Mouse (Mus musculus) urinary bladder, postnatal 36 days (tissue): Measurements from ENCODE around the gene Cd244a.

Source experiments
- DNase-seq, 2 experiments: peaks; one replicate each; pipeline ENCODE4 v3.0.0; 2022; ENCODE audit warnings: low spot score in 2 of 2, mixed read lengths in 1 of 2

Gene Cd244a

GRCm38 (mm10) chr1:171577168-171577567 is 18.2 kb downstream of the Cd244a start:
- DNase-seq, result no peak

DNA sequence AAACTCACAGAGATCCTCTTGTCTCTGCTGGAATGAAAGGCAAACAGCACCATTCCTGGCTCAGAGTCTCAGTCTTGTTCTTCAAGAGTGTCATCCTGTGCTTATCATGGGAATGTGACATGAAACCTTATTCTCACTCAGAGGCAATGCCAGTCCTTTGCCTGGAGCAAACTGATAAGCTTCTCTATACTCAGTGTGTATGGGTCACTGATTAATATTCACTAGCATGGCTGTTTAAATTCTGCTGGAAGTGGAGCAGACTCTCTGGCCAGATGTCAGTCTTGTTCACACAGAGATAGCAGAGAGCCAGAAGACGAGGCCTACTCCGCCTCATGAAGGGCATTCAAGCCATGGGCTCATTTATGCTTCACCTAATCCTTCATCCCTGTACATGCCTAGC is 25.6 kb downstream of the Cd244a start:
- DNase-seq, result no peak

- no peak for DNase-seq
Observed at GRCm38 (mm10) chr1:171604686-171605085, 45.7 kb downstream of the Cd244a start.

GRCm38 (mm10) chr1:171606656-171607055 is 47.7 kb downstream of the Cd244a start:
- DNase-seq, result no peak

- no peak for DNase-seq
Observed at GRCm38 (mm10) chr1:171607176-171607575, 48.2 kb downstream of the Cd244a start, which contains the start of gene Ly9. TSS of gene Ly9 (minus strand) at chr1:171607410.

GRCm38 (mm10) chr1:171610026-171610425 is 51.0 kb downstream of the Cd244a start:
- DNase-seq, result no peak

DNA sequence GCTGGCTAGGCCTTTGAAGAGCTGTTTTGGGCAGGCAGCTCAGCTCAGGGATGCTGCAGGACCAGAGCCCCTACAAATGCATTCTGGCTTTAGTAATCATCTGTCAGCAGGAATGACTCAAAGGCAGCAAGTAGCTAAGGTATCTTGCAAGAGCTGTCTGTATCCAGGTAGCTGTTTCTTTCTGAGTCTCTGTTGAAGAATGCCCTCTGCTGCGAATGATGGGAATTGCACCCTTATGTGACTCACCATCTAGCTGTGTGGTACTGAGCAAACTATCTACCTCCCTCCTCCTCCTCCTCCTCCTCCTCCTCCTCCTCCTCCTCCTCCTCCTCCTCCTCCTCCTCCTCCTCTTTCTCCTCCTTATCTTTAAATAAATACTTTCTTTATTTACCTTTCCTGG is 51.8 kb downstream of the Cd244a start:
- no peak for DNase-seq

DNA sequence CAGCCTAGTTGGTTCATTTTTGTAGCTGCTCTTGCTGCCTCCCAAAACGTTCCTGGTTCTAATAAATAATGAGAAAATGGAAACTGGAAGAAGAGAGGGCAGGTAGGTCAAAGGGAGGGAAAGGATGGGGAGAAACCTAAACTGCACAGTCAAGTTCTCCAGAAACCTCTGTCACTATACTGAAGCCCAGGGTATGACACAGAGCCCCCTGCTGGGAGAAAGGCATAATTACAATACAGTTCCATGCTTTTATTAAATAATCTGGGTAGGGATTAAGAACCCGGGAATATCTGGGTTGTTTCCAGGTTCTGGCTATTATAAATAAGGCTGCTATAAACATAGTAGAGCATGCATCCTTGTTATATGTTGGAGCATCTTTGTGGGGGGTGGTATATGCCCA is 55.0 kb downstream of the Cd244a start:
- DNase-seq, result no peak

- DNase-seq, result no peak
Observed at GRCm38 (mm10) chr1:171616881-171617515, 58.0 kb downstream of the Cd244a start.

DNA sequence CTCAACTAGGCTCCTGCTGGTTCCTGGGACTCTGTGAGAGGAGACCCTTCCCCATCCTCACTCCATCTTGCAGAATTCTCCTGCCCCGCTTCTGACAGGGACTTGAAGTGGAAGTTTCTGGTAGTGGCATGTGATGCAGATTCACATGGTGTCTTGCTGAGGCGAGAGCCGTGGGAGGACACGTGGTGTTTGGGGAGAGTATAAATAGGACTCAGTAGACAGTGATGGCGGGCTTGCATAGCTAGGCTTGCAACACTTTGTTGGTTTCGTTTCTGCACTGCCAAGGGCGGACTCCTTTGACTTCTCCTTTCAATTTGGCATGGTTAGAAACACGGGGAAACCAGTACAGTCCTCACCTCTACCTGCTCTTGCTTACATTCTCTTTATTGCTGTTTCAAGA is 60.0 kb downstream of the Cd244a start:
- peak in 1 of 2 experiments; percentile 15 for DNase-seq

DNA sequence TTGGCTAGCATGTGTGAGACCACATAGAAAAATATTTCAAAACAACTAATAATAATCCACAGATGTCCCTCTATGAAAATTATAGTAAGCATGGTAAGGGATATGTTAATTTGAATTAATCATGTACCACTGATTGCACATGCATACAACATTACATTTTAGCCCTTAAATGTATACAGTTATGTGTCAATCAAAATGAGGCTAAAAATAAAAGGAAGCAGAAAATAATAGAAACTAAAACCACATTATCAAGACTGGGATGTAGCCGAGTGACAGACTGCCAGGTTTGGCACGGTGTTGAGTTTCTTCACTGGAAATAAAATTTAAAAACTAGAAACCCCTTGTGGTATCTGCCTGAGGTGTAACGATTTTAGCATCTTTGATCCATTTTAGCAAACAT is 60.7 kb downstream of the Cd244a start:
- no peak for DNase-seq

- no peak for DNase-seq
Observed at GRCm38 (mm10) chr1:171620091-171620490, 61.1 kb downstream of the Cd244a start.

DNA sequence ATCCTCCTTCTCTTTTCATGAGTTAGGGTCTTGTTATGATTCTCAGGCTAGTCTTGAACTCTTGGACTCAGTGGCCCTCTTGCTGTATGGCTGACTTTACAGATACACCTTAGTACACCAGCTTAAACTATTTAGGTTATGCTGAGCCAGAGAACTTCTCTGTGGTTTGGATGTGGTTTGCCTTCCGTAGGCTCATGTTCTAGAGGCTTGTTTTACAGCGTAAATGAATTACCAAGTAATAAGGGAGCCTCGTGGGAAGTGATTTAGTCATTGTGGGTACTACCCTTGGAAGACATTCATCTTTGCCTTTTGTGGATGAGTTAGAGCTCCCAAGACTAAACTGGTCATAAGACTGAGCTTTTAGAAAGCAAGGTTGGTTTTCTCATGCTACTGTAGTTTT is 68.8 kb downstream of the Cd244a start:
- no peak for DNase-seq

DNA sequence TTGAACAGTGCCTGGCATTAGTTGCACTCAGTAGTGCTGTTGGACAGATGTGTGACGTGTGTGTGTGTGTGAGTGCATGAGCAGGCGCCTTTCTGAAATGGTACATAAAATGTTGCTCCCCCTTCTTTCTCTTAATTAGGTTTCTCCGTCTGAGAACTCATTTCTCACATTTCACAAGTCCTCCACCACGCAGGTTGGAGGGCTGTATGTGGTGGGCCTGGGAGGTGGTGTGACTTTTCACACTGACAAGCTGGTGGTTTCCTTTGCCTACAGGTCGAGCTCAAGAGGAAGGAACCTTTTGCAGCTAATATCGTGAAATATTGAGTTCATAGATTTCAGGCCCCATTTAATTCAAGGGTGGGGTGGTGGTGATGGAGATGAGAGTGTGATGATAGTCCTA is 70.2 kb downstream of the Cd244a start:
- DNase-seq, result no peak

DNA sequence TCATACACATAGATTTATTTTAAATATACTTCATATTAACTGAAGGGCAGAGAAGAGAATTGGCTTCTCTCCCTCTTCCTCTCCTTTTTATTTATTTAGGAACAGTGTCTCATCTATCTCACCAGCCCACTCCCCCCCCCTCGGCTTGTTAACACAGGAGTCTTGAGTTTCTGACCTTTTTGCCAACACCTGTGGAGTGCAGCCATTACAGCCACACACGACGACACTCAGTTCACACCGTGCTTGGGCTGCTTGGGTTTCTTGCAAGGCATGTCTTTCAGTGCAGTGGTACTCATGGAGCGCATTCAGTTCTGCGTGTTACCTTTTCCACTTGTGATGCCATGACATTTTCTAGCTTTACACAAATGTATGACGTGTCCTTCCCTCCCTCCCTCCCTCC is 71.0 kb downstream of the Cd244a start:
- DNase-seq, result no peak

GRCm38 (mm10) chr1:171630912-171631311 is 71.9 kb downstream of the Cd244a start:
- DNase-seq, result no peak

GRCm38 (mm10) chr1:171631447-171631846 is 72.5 kb downstream of the Cd244a start:
- no peak for DNase-seq

DNA sequence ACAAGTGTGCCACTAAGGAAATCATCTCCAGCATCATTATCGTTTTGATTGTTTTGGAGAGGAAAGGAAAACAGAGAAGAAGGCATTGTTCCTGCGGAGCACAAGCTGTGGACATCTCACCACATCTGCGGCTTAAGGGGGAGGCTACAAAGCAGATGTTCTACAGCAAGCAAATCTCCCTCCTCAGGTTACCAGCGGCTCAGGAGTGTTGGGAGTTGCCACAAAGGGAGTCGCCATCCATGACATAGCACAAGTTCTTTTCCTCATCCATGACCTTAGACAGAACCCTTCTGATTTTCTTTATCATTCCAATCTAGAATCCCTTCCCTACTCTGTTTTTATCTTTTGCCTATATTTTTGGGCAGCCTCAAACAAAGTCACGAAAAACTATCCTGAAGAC is 76.7 kb downstream of the Cd244a start:
- DNase-seq, result no peak

DNA sequence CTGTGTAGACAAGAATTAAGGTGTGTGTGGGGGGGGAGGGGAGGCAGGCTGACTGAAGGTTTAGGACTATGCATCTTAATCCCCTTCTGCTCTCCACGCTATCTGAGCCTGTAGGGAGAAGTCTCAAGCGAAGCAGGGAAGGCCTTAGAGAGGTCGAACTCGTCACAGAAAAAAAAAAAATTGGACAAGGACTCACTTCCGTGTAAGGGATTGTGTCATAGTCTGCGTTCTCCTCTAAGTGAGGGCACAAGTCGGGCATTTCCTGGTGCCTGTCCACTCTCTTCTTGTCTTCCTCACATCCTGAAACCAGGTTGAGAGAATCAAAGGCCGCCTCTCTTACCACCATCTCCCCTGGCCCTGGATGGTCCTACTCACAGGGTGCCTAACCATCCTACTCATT is 78.1 kb downstream of the Cd244a start:
- no peak for DNase-seq

DNA sequence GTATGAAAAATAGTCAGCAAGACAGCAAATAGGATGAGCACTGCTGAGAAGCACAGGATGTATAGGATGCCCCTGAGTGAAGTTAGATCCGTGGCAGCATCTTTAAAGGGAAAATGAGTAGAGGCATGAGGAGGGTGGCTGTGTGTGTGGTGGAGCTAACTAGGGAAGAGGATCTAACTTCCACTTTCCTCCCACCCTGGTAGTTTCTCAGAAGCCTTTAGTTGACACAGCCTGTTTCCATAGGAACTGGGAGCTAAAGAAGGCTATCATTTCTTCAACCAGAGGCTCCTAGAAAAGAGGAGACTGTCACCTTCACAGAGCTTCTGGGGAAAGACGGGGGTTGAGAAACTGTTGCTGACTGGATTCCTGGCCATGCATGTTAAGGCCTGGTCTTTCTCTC is 79.7 kb downstream of the Cd244a start:
- DNase-seq, result no peak

GRCm38 (mm10) chr1:171640796-171641195 is 81.8 kb downstream of the Cd244a start:
- no peak for DNase-seq

- no peak for DNase-seq
Observed at GRCm38 (mm10) chr1:171643612-171644011, 84.6 kb downstream of the Cd244a start.

DNA sequence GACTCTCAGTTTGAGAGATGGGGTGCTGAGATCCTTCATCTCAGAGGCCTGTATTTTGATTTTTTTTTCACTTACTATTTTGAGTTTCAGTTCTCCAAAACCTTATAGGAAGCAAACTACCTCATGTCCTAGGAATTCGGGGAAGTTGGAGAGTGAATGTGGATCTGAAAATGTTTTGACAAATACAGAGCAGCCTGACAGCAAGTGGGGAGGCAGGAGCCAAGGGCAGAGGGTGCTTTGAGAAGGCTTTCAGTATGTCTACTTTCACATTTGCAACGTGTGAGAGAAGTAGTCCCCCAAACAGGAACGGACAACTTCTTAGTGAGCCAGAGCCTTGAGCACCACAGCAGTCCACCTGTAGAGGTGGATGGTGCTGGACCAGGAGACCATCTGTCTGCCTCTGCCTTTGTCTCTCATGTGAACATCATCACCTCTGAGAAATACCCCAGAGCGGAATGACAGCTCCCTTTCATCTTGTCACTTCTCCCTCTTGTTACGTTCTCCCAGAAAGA is 87.5 kb downstream of the Cd244a start:
- DNase-seq, result no peak

DNA sequence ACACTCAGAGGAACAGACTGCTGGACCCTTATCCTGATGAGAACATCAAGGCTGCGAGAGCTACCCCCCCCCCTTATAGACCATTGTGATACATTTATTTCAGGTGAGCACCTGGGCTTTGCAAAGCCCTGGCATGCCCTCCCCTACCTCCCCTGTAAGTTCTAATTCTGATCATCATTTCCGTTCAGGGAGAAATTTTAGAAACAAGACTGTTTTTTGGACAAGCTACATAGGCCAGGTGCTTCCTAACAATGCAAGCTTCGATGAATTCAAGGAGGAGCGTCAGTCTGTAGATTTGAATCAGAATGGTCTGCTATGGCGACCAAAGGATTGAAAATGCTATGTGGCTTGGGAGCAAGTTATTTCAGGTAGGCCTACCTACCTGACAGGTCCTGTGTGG is 88.7 kb downstream of the Cd244a start:
- no peak for DNase-seq
